Mouse (Mus musculus): Measurements from ENCODE around the gene Zc3h12a. TPM values are rescaled to one million over a fixed set of nuclear protein-coding genes. Genes with fewer than 3 reads are reported as not detected.

The Zc3h12a gene
- polyA plus RNA-seq (2012; rRNA removed), result 27.1 and 36.7 TPM in 2 replicates

DNA sequence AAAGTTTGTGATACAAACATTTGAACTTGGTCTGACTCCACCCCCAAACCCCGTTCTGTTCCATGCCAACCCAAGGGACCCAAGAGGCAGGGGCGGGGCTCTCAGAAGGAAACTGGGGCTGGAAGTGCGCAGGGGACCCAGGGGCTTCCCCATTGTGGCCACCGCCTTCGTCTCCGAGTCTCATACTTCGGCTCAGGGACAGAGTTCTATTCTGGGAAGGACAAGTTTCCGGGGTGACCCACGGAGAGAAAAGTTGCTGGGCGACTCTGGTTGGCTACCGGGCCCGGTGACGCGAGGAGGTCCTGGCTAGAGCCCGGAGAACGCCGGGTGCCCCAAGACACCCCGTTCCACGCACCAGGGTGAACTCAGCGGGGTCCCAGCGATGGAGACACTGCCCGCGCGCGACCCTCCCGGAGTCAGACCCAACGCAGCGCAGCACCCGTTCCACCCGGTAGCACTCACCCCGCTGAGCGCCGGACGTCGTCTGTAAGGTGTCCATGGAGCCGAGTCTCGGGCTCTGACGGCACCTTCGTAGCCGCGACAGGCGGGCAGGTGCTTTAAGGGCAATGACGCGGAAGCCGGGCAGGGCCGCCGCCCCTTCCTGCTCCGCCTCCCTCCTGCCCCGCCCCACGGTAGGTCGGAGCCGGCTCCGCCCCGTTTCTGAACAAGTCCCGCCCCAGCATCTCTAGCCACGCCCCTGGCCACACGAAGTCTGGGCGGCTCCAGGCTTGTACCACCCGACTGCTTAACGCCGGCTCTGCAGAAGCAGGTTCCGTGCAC is at the start of gene Zc3h12a:
Zc3h12a (minus strand) TSS at position 536 of the 780 bp plus-strand sequence.
- WGBS, result under 1% methylated on average over 62 of the region's 62 CpGs
- H3K4me1 ChIP-seq (ENCODE audit: control insufficient read depth, insufficient read depth, insufficient read length, low read length), result peaks cover 27% of the 10 kb centered on the region
- TF ChIP-seq POLR2A (IDR thresholded peaks at IDR 0.05; ENCODE audit: low read depth, low read length) (peak; percentile 92), CTCF (IDR thresholded peaks at IDR 0.05; ENCODE audit: extremely low read depth, insufficient read length, insufficient replicate concordance, low read depth, low read length) (no peak)
- H3K36me3 ChIP-seq (ENCODE audit: control insufficient read depth, insufficient read depth, low read length), result peaks cover 16% of the 10 kb centered on the region
- H3K27ac ChIP-seq (ENCODE audit: insufficient read depth, low read depth, low read length), result peak within 1 kb of the TSS; percentile 98
- no peaks in the 10 kb centered on the region for H3K27me3 ChIP-seq (ENCODE audit: control insufficient read depth, insufficient read depth, low read length)
- H3K4me3 ChIP-seq (ENCODE audit: low read depth, low read length), result peak within 1 kb of the TSS; percentile 77

DNA sequence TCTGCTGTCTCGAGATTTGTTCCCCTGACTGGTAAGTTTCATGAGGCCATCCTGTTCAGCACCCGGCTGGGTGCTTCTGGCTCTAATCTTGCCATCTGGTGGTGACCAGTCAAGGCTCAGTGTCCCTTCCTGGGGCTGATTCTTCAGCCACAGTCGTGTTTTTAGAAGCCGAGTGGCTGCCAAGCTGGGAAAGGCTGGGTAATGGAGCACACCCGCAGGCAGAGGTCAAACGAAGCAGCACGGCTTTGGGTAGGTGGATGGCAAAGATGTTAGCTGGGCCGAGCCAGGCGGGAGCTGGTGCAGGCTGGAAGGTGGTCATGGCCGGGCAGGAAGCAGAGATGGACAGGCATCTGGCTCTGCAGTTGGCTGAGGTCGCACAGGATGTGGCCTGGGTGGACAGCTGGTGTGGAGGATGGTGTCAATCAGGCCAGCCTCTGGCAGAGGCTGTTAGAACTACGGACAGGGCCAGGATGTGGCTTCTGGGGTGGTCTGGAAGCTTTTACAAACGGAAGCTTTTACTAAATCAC is 49.1 kb upstream of the Zc3h12a start:
- no peaks in the 10 kb centered on the region for H3K27me3 ChIP-seq (ENCODE audit: control insufficient read depth, insufficient read depth, low read length)
- H3K36me3 ChIP-seq (ENCODE audit: control insufficient read depth, insufficient read depth, low read length), result no peaks in the 10 kb centered on the region
- no peak overlapping the region for H3K27ac ChIP-seq (ENCODE audit: insufficient read depth, low read depth, low read length)
- H3K4me1 ChIP-seq (ENCODE audit: control insufficient read depth, insufficient read depth, insufficient read length, low read length), result peaks cover 4% of the 10 kb centered on the region; the same call in 1 of the 2 replicates
- TF ChIP-seq POLR2A (IDR thresholded peaks at IDR 0.05; ENCODE audit: low read depth, low read length), result no peak
- TF ChIP-seq CTCF (IDR thresholded peaks at IDR 0.05; ENCODE audit: extremely low read depth, insufficient read length, insufficient replicate concordance, low read depth, low read length), result no peak
- no peak overlapping the region for H3K4me3 ChIP-seq (ENCODE audit: low read depth, low read length)
- 48% methylated on average over 13 of the region's 13 CpGs for WGBS

DNA sequence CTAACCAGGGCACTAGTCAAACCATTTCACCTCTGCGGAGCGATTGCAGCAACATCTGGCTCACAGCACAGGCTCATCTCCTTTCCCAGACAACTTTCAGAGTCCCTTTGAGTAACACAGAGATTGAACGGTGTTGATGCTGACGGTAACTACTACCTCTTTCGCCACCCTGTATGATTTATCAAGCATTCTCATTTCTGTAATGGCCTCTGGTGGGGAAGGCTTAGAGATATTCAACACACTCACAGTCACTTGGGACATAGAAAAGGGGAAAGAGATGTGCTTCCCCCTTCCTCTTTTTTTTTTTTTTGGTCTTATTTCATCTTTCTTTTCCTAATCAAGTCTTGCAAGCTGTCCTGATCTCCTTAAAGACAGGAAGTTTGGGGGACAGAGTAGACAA is 48.5 kb upstream of the Zc3h12a start:
- Histone ChIP-seq H3K27ac (ENCODE audit: insufficient read depth, low read depth, low read length) (no peak overlapping the region), H3K4me3 (ENCODE audit: low read depth, low read length) (no peak overlapping the region), H3K36me3 (ENCODE audit: control insufficient read depth, insufficient read depth, low read length) (no peaks in the 10 kb centered on the region), H3K4me1 (ENCODE audit: control insufficient read depth, insufficient read depth, insufficient read length, low read length) (peaks cover 4% of the 10 kb centered on the region; the same call in 1 of the 2 replicates), H3K27me3 (ENCODE audit: control insufficient read depth, insufficient read depth, low read length) (no peaks in the 10 kb centered on the region)
- TF ChIP-seq CTCF (IDR thresholded peaks at IDR 0.05; ENCODE audit: extremely low read depth, insufficient read length, insufficient replicate concordance, low read depth, low read length), result no peak
- TF ChIP-seq POLR2A (IDR thresholded peaks at IDR 0.05; ENCODE audit: low read depth, low read length), result no peak
- WGBS, result 87% methylated on average over 5 of the region's 5 CpGs

DNA sequence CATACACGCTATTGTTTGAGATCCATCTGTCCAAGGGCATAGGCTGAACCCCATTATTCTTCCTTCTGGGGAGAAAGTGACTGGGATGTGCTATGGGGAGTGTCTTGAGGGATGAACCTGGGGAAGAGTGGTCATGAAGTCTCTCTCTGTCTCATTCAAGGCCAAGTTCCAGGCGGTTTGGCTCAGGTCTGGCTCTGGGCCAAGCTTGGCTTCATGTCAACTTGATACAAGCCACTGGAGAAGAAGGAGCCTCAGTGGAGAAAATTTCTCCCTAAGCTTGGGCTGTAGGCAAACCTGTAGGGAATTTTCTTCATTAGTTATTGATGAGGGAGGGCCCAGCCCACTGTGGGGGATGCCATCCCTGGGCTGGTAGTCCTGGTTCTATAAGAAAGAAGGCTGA is 48.0 kb upstream of the Zc3h12a start:
- Histone ChIP-seq H3K36me3 (ENCODE audit: control insufficient read depth, insufficient read depth, low read length) (no peaks in the 10 kb centered on the region), H3K27me3 (ENCODE audit: control insufficient read depth, insufficient read depth, low read length) (no peaks in the 10 kb centered on the region), H3K4me3 (ENCODE audit: low read depth, low read length) (no peak overlapping the region), H3K4me1 (ENCODE audit: control insufficient read depth, insufficient read depth, insufficient read length, low read length) (peaks cover 4% of the 10 kb centered on the region; the same call in 1 of the 2 replicates), H3K27ac (ENCODE audit: insufficient read depth, low read depth, low read length) (no peak overlapping the region)
- WGBS, result 39% methylated on average over 2 of the region's 2 CpGs
- TF ChIP-seq POLR2A (IDR thresholded peaks at IDR 0.05; ENCODE audit: low read depth, low read length), result no peak

DNA sequence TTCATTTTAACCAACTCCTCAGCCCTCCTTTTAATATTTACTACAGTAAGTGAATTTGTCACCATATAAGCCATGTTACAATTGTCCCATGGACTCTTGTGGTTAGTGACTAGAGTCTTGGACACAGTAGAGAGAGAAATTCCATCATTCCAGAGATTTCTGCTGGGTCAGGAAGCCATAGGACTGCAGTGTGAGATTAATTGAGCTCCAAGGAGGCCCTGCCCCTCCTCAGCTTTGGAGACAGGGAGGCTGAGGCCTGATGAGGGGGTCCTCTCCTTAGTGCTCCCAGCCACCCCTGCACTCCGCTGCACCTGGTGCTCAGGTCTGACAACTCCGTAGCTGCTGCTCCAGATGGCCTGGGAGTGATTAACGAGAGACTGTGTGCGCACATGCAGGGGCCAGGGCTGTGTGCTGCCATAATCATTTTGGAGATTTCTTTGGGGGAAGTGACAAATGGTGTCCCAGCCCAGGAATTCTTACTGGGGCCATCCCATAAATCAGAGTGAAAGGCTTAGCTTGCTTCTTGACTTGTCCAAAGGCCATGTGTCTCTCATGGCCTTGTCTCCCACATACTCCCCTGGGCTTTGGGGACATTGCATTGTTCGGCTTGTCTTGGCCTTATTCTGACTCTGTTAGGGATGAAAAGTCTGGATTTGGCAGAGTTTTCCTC is 47.0 kb upstream of the Zc3h12a start:
- no peaks in the 10 kb centered on the region for H3K36me3 ChIP-seq (ENCODE audit: control insufficient read depth, insufficient read depth, low read length)
- peaks cover 6% of the 10 kb centered on the region for H3K4me1 ChIP-seq (ENCODE audit: control insufficient read depth, insufficient read depth, insufficient read length, low read length)
- 69% methylated on average over 5 of the region's 5 CpGs for WGBS
- TF ChIP-seq CTCF (IDR thresholded peaks at IDR 0.05; ENCODE audit: extremely low read depth, insufficient read length, insufficient replicate concordance, low read depth, low read length) (no peak), POLR2A (IDR thresholded peaks at IDR 0.05; ENCODE audit: low read depth, low read length) (no peak)
- H3K4me3 ChIP-seq (ENCODE audit: low read depth, low read length), result no peak overlapping the region
- H3K27me3 ChIP-seq (ENCODE audit: control insufficient read depth, insufficient read depth, low read length), result no peaks in the 10 kb centered on the region
- no peak overlapping the region for H3K27ac ChIP-seq (ENCODE audit: insufficient read depth, low read depth, low read length)

DNA sequence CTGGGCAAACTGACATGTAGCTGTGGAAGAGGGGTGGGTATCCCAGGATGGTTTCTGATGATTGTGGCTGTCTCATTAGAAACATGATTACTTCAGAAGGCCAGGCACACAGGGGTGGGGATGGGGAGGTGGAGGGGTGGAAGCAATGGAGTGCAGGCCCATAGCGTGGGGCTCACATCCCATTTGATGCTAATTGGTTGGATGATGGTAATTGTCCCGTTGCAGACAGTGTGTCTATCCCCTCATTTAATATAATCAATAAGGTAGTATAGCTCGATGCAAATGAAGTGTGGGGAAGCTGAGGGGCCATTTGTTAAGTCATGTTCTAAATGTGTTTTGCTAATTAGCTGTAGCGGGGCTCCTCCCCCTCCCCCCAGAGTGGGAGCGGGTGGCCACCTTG is 45.5 kb upstream of the Zc3h12a start:
- Histone ChIP-seq H3K27ac (ENCODE audit: insufficient read depth, low read depth, low read length) (no peak overlapping the region), H3K4me3 (ENCODE audit: low read depth, low read length) (no peak overlapping the region), H3K36me3 (ENCODE audit: control insufficient read depth, insufficient read depth, low read length) (no peaks in the 10 kb centered on the region), H3K27me3 (ENCODE audit: control insufficient read depth, insufficient read depth, low read length) (no peaks in the 10 kb centered on the region), H3K4me1 (ENCODE audit: control insufficient read depth, insufficient read depth, insufficient read length, low read length) (peaks cover 7% of the 10 kb centered on the region)
- TF ChIP-seq POLR2A (IDR thresholded peaks at IDR 0.05; ENCODE audit: low read depth, low read length), result no peak
- TF ChIP-seq CTCF (IDR thresholded peaks at IDR 0.05; ENCODE audit: extremely low read depth, insufficient read length, insufficient replicate concordance, low read depth, low read length), result no peak
- WGBS, result 82% methylated on average over 5 of the region's 5 CpGs

DNA sequence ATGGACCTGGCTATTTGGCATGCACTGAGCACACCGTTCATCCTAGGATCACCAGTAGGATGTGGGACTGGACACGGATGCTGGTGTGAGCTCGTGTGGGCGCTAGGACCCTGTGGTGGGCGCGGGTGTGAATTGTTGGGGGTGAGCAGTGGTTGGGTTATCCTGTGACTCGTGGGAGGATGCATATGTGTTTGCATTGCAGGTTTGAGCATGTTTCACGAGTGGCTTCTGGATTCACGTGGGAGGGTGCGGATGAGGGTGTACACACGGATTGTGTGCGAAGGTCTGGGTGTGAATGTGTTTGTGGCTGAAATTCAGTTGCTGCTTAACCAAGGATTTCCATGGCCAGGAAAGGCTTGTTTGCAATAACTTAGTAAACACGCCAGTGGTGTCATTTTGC is 45.1 kb upstream of the Zc3h12a start:
- 85% methylated on average over 13 of the region's 13 CpGs for WGBS
- Histone ChIP-seq H3K4me1 (ENCODE audit: control insufficient read depth, insufficient read depth, insufficient read length, low read length) (peaks cover 7% of the 10 kb centered on the region), H3K27ac (ENCODE audit: insufficient read depth, low read depth, low read length) (no peak overlapping the region), H3K27me3 (ENCODE audit: control insufficient read depth, insufficient read depth, low read length) (no peaks in the 10 kb centered on the region), H3K36me3 (ENCODE audit: control insufficient read depth, insufficient read depth, low read length) (no peaks in the 10 kb centered on the region), H3K4me3 (ENCODE audit: low read depth, low read length) (no peak overlapping the region)
- TF ChIP-seq POLR2A (IDR thresholded peaks at IDR 0.05; ENCODE audit: low read depth, low read length) (no peak), CTCF (IDR thresholded peaks at IDR 0.05; ENCODE audit: extremely low read depth, insufficient read length, insufficient replicate concordance, low read depth, low read length) (no peak)

Data from small intestine, adult 2 months (tissue).